Mouse (Mus musculus): ENCODE data around the gene Swap70. TPM values are rescaled to one million over a fixed set of nuclear protein-coding genes. Genes with fewer than 3 reads are reported as not detected.
A peak's percentile ranks its signal among the peaks of the same experiment; 100 is the strongest.

The Swap70 gene
- total RNA-seq, 2 experiments from 2014 or later: 12.5 to 14.3 TPM

GRCm38 (mm10) chr7:110288191-110288604 is 66.7 kb downstream of the Swap70 start:
- DNase-seq (ENCODE audit: low spot score in 2 of 2): no peak
- intact Hi-C loops (cut with DNase I): loop anchor here (5.0 to 10.0 kb wide), 2 partner anchors 344 to 517 kb away; no protein-coding TSS in a partner anchor

GRCm38 (mm10) chr7:110288731-110289191 is 67.2 kb downstream of the Swap70 start:
- DNase-seq (ENCODE audit: low spot score in 2 of 2): peak in 1 of 2 experiments; percentile 46
- intact Hi-C loops (cut with DNase I): loop anchor here (5.0 to 10.0 kb wide), 2 partner anchors 344 to 516 kb away; no protein-coding TSS in a partner anchor

GRCm38 (mm10) chr7:110289647-110290046 is 68.1 kb downstream of the Swap70 start:
- intact Hi-C loops (cut with DNase I): loop anchor here (5.0 to 10.0 kb wide), 2 partner anchors 343 to 515 kb away; no protein-coding TSS in a partner anchor
- no peak for DNase-seq (ENCODE audit: low spot score in 2 of 2)

- DNase-seq (ENCODE audit: low spot score in 2 of 2): no peak
- intact Hi-C loops (cut with DNase I): no loop called here
These were observed 75.5 kb downstream of the Swap70 start for GRCm38 (mm10) chr7:110296889-110297603.

GRCm38 (mm10) chr7:110297611-110298010 is 76.1 kb downstream of the Swap70 start:
- no peak for DNase-seq (ENCODE audit: low spot score in 2 of 2)
- intact Hi-C loops (cut with DNase I): no loop called here

GRCm38 (mm10) chr7:110298090-110298489 is 76.6 kb downstream of the Swap70 start:
- intact Hi-C loops (cut with DNase I): no loop called here
- no peak for DNase-seq (ENCODE audit: low spot score in 2 of 2)

- no peak for DNase-seq (ENCODE audit: low spot score in 2 of 2)
- intact Hi-C loops (cut with DNase I): no loop called here
These were observed 77.4 kb downstream of the Swap70 start for GRCm38 (mm10) chr7:110298739-110299410.

GRCm38 (mm10) chr7:110302886-110303285 is 81.4 kb downstream of the Swap70 start:
- no peak for DNase-seq (ENCODE audit: low spot score in 2 of 2)
- intact Hi-C loops (cut with DNase I): no loop called here

- intact Hi-C loops (cut with DNase I): no loop called here
- no peak for DNase-seq (ENCODE audit: low spot score in 2 of 2)
These were observed 84.0 kb downstream of the Swap70 start for GRCm38 (mm10) chr7:110305486-110305885.

- intact Hi-C loops (cut with DNase I): no loop called here
These were observed 84.8 kb downstream of the Swap70 start for GRCm38 (mm10) chr7:110306281-110306680.

GRCm38 (mm10) chr7:110307741-110308140 is 86.2 kb downstream of the Swap70 start:
- no peak for DNase-seq (ENCODE audit: low spot score in 2 of 2)
- intact Hi-C loops (cut with DNase I): no loop called here

More at GRCm38 (mm10) chr7:110306281-110306680, 84.8 kb downstream of the Swap70 start:
- no peak for DNase-seq (ENCODE audit: low spot score in 2 of 2)

GRCm38 (mm10) chr7:110309246-110309645 is 87.7 kb downstream of the Swap70 start:
- intact Hi-C loops (cut with DNase I): no loop called here
- no peak for DNase-seq (ENCODE audit: low spot score in 2 of 2)

GRCm38 (mm10) chr7:110313392-110314055 is 92.0 kb downstream of the Swap70 start:
- intact Hi-C loops (cut with DNase I): no loop called here

GRCm38 (mm10) chr7:110314401-110314890 is 92.9 kb downstream of the Swap70 start:
- intact Hi-C loops (cut with DNase I): no loop called here
- no peak for DNase-seq (ENCODE audit: low spot score in 2 of 2)

More at GRCm38 (mm10) chr7:110313392-110314055, 92.0 kb downstream of the Swap70 start:
- DNase-seq (ENCODE audit: low spot score in 2 of 2): no peak

GRCm38 (mm10) chr7:110315352-110315751 is 93.8 kb downstream of the Swap70 start:
- intact Hi-C loops (cut with DNase I): no loop called here
- no peak for DNase-seq (ENCODE audit: low spot score in 2 of 2)

GRCm38 (mm10) chr7:110317412-110317811 is 95.9 kb downstream of the Swap70 start:
- intact Hi-C loops (cut with DNase I): no loop called here
- DNase-seq (ENCODE audit: low spot score in 2 of 2): no peak

- intact Hi-C loops (cut with DNase I): no loop called here
- no peak for DNase-seq (ENCODE audit: low spot score in 2 of 2)
These were observed 97.5 kb downstream of the Swap70 start for GRCm38 (mm10) chr7:110318971-110319519.

GRCm38 (mm10) chr7:110321106-110321505 is 99.6 kb downstream of the Swap70 start:
- no peak for DNase-seq (ENCODE audit: low spot score in 2 of 2)
- intact Hi-C loops (cut with DNase I): no loop called here

GRCm38 (mm10) chr7:110324852-110325251 is 103.3 kb downstream of the Swap70 start:
- intact Hi-C loops (cut with DNase I): no loop called here
- no peak for DNase-seq (ENCODE audit: low spot score in 2 of 2)
